Mouse (Mus musculus): ENCODE data around the gene Alkbh2.
A peak's percentile ranks its signal among the peaks of the same experiment; 100 is the strongest.

Alkbh2 gene

GRCm38 (mm10) chr5:114101873-114102272, 26.1 kb downstream of the Alkbh2 start:
- DNase-seq (ENCODE audit: extremely low read depth, low read depth), result no peak

GRCm38 (mm10) chr5:114100390-114101099, 27.5 kb downstream of the Alkbh2 start:
- no peak for DNase-seq (ENCODE audit: extremely low read depth, low read depth)

- peak; percentile 72 for DNase-seq (ENCODE audit: extremely low read depth, low read depth)
Measured at GRCm38 (mm10) chr5:114099709-114100389, 28.2 kb downstream of the Alkbh2 start.

- DNase-seq (ENCODE audit: extremely low read depth, low read depth), result no peak
Measured at GRCm38 (mm10) chr5:114091057-114091807, 36.8 kb downstream of the Alkbh2 start, which contains the start of gene Svop. Svop (minus strand) TSS chr5:114091570.

GRCm38 (mm10) chr5:114090421-114091013, 37.5 kb downstream of the Alkbh2 start:
- no peak for DNase-seq (ENCODE audit: extremely low read depth, low read depth)

GRCm38 (mm10) chr5:114087875-114088480, 40.0 kb downstream of the Alkbh2 start:
- no peak for DNase-seq (ENCODE audit: extremely low read depth, low read depth)

GRCm38 (mm10) chr5:114085501-114085900, 42.5 kb downstream of the Alkbh2 start:
- DNase-seq (ENCODE audit: extremely low read depth, low read depth), result no peak

GRCm38 (mm10) chr5:114077009-114077408, 51.0 kb downstream of the Alkbh2 start:
- DNase-seq (ENCODE audit: extremely low read depth, low read depth), result no peak
